Mouse (Mus musculus): ENCODE results near the gene Purb.
A peak's percentile ranks its signal among the peaks of the same experiment; 100 is the strongest.
"Not testable (repeated sequence)": the region's sequence is repeated elsewhere in the genome, so short reads cannot be mapped to it uniquely, and the experiment has no call there.

The Purb gene

GRCm38 (mm10) chr11:6444077-6444853, 31.5 kb downstream of the Purb start, which contains the start of gene H2afv:
Gene H2afv (minus strand): TSS chr11:6444443.
- peak; percentile 100 for DNase-seq (ENCODE audit: low read depth, low spot score)

- no peak for DNase-seq (ENCODE audit: low read depth, low spot score)
Observed at GRCm38 (mm10) chr11:6443727-6444076, 32.0 kb downstream of the Purb start.

GRCm38 (mm10) chr11:6443102-6443501, 32.6 kb downstream of the Purb start:
- no peak for DNase-seq (ENCODE audit: low read depth, low spot score)

GRCm38 (mm10) chr11:6442566-6442965, 33.2 kb downstream of the Purb start:
- DNase-seq (ENCODE audit: low read depth, low spot score) = no peak

- DNase-seq (ENCODE audit: low read depth, low spot score) = no peak
Observed at GRCm38 (mm10) chr11:6440171-6440570, 35.5 kb downstream of the Purb start.

GRCm38 (mm10) chr11:6437667-6438066, 38.0 kb downstream of the Purb start:
- DNase-seq (ENCODE audit: low read depth, low spot score) = no peak

- peak; percentile 81 for DNase-seq (ENCODE audit: low read depth, low spot score)
Observed at GRCm38 (mm10) chr11:6436442-6436841, 39.3 kb downstream of the Purb start.

GRCm38 (mm10) chr11:6430186-6430585, 45.5 kb downstream of the Purb start:
- no peak for DNase-seq (ENCODE audit: low read depth, low spot score)

GRCm38 (mm10) chr11:6420722-6421350, 54.9 kb downstream of the Purb start:
- DNase-seq (ENCODE audit: low read depth, low spot score) = no peak

- no peak for DNase-seq (ENCODE audit: low read depth, low spot score)
Observed at GRCm38 (mm10) chr11:6420283-6420703, 55.4 kb downstream of the Purb start.

- DNase-seq (ENCODE audit: low read depth, low spot score) = not testable (repeated sequence)
Observed at GRCm38 (mm10) chr11:6419156-6419555, 56.6 kb downstream of the Purb start.

GRCm38 (mm10) chr11:6418751-6419150, 57.0 kb downstream of the Purb start:
- DNase-seq (ENCODE audit: low read depth, low spot score) = no peak
